Mouse (Mus musculus) right cerebral cortex, adult 2 months (tissue): ENCODE data around the gene Idh1.

Experiments
- DNase-seq, 2 experiments: peaks; one replicate each; pipeline ENCODE4 v3.0.0; 2021 to 2022; ENCODE audit warnings: low spot score in 2 of 2

The Idh1 gene

GRCm38 (mm10) chr1:65113536-65114172 is 72.6 kb downstream of the Idh1 start:
- no peak for DNase-seq

GRCm38 (mm10) chr1:65112807-65113196 is 73.5 kb downstream of the Idh1 start:
- no peak for DNase-seq

- DNase-seq = peak; percentile 63 to 84
Measured at GRCm38 (mm10) chr1:65112031-65112806, 74.1 kb downstream of the Idh1 start.

- no peak for DNase-seq
Measured at GRCm38 (mm10) chr1:65109756-65110435, 76.4 kb downstream of the Idh1 start.

GRCm38 (mm10) chr1:65109196-65109595 is 77.1 kb downstream of the Idh1 start:
- DNase-seq = no peak
